Mouse (Mus musculus) heart, embryonic 11.5 days (tissue): Measurements from ENCODE around the gene Atp13a4. TPM values are rescaled to one million over a fixed set of nuclear protein-coding genes. Genes with fewer than 3 reads are reported as not detected.

Experiments used
- ATAC-seq: fragments of 200-750 bp; cut with Nextera tagmentation; replicated peaks from 2 replicates; pipeline ENCODE4 v1.8.0; 2017; ENCODE audit warnings: moderate library complexity; ENCODE audit not compliant: insufficient number of reproducible peaks, low FRiP score, low TSS enrichment
- H3K27ac ChIP-seq: fragments of 300-500 bp; sonication (generic); 2 replicates; pipeline ENCODE4 v1.5.1; 2014; ENCODE audit warnings: mild to moderate bottlenecking, low read depth, low read length
- H3K27me3 ChIP-seq: fragments of 300-500 bp; sonication (generic); 2 replicates; pipeline ENCODE4 v1.6.1; 2014; ENCODE audit warnings: mild to moderate bottlenecking, low read length, mixed read lengths; ENCODE audit not compliant: control insufficient read depth, insufficient read depth
- H3K36me3 ChIP-seq: fragments of 300-500 bp; sonication (generic); 2 replicates; pipeline ENCODE4 v1.6.1; 2014; ENCODE audit warnings: mild to moderate bottlenecking, low read length, moderate library complexity, mixed read lengths; ENCODE audit not compliant: control insufficient read depth, insufficient read depth
- H3K4me1 ChIP-seq: fragments of 300-500 bp; sonication (generic); 2 replicates; pipeline ENCODE4 v1.6.1; 2014; ENCODE audit warnings: low read length; ENCODE audit not compliant: control insufficient read depth, insufficient read depth
- H3K4me2 ChIP-seq: fragments of 300-500 bp; sonication (generic); 2 replicates; pipeline ENCODE4 v1.6.1; 2014; ENCODE audit warnings: mild to moderate bottlenecking, moderate library complexity
- H3K4me3 ChIP-seq: fragments of 300-500 bp; sonication (generic); 2 replicates; pipeline ENCODE4 v1.5.1; 2014; ENCODE audit warnings: low read depth, low read length
- H3K9ac ChIP-seq: fragments of 300-500 bp; sonication (generic); 2 replicates; pipeline ENCODE4 v1.6.1; 2014; ENCODE audit warnings: mild to moderate bottlenecking, low read depth, low read length, moderate library complexity
- H3K9me3 ChIP-seq: fragments of 300-500 bp; sonication (generic); replicated peaks from 2 replicates; pipeline ENCODE4 v1.6.1; 2016; ENCODE audit warnings: low read length; ENCODE audit not compliant: control insufficient read depth
- WGBS: fragments of 180-500 bp; shearing (Covaris S2); extraction: QIAGEN DNeasy Blood & Tissue Kit; methylation state at CpG from one replicate; pipeline ENCODE4 v1.1.7; 2014; ENCODE audit not compliant: insufficient replicate concordance; 5-methylcytosine and 5-hydroxymethylcytosine counted together
- polyA plus RNA-seq: library from polyadenylated mRNA; unstranded; fragments of >200 nt; fragmentation: Nextera tagmentation; extraction: Ambion mirVana; gene quantifications from 2 replicates; pipeline ENCODE4 v1.2.1, GENCODE M21; 2014

Gene Atp13a4
- polyA plus RNA-seq, result 0.34 TPM in 1 of 2 replicates, not detected in the other

- Histone ChIP-seq H3K4me3 (no peak within 1 kb of the TSS), H3K9ac (no peak within 1 kb of the TSS), H3K4me1 (no peaks in the 10 kb centered on the region), H3K4me2 (no peak within 1 kb of the TSS), H3K9me3 (no peaks in the 10 kb centered on the region), H3K36me3 (no peaks in the 10 kb centered on the region), H3K27me3 (no peaks in the 10 kb centered on the region), H3K27ac (no peak within 1 kb of the TSS)
- 80% methylated on average over 11 of the region's 11 CpGs for WGBS
- no peak for ATAC-seq
Observed at GRCm38 (mm10) chr16:29544829-29545228, at the start of gene Atp13a4. Gene Atp13a4 (minus strand): TSS chr16:29544864.

GRCm38 (mm10) chr16:29592171-29592570, 47.5 kb upstream of the Atp13a4 start:
- Histone ChIP-seq H3K36me3 (peaks cover 18% of the 10 kb centered on the region), H3K4me3 (no peak overlapping the region)
- WGBS, result 79% methylated on average over 7 of the region's 7 CpGs

GRCm38 (mm10) chr16:29579787-29580176, 35.1 kb upstream of the Atp13a4 start:
- 0 out of 2 replicates have a peak overlapping the region, but pooled peaks have one; percentile 37 for H3K27ac ChIP-seq
- H3K4me1 ChIP-seq, result peaks cover 5% of the 10 kb centered on the region
- peak overlapping the region; percentile 96 for H3K9ac ChIP-seq
- H3K27me3 ChIP-seq, result no peaks in the 10 kb centered on the region
- H3K36me3 ChIP-seq, result no peaks in the 10 kb centered on the region
- 9% methylated on average over 12 of the region's 12 CpGs for WGBS
- peak overlapping the region; percentile 81 for H3K4me2 ChIP-seq
- H3K4me3 ChIP-seq, result peak overlapping the region; percentile 96
- peak; percentile 19; the same call in 1 of the 2 replicates for ATAC-seq
- no peaks in the 10 kb centered on the region for H3K9me3 ChIP-seq

More at GRCm38 (mm10) chr16:29592171-29592570, 47.5 kb upstream of the Atp13a4 start:
- Histone ChIP-seq H3K9ac (no peak overlapping the region), H3K4me1 (no peaks in the 10 kb centered on the region), H3K4me2 (no peak overlapping the region), H3K9me3 (no peaks in the 10 kb centered on the region), H3K27ac (no peak overlapping the region), H3K27me3 (no peaks in the 10 kb centered on the region)
- no peak for ATAC-seq

DNA sequence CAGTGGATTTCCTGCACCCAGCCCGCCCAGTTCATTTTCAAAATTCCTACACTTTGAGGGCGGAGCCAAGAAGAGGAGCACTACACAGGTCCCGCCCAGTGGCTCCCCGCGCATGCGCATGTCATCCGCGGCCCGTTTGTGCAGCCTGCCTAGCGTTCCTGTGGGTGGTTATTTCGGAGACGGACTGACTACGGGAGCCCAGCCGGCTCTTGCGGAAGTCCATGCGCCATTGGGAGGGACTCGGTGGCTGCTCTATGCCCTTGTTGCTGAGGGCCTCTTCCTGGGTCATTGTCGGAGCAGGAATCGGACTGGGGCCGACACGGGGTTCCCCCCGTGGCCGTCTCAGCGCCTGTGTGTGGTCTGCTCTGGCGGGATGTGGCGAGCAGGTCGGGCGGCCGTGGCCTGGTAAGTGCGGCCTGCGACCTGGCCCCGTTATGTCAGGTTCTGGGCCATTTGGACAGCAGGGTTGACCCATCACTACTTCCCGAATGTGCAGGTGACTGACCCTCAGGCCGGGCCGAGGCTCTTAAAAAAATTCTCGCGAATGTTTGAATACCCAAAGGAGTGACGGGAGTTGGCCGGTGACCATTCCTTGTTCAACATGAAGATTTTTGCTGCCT, 34.6 kb upstream of the Atp13a4 start, which contains the start of gene Opa1:
Opa1 (plus strand) TSS at position 168 of the 620 bp plus-strand sequence.
- ATAC-seq, result peak; percentile 97
- WGBS, result under 1% methylated on average over 39 of the region's 39 CpGs
- H3K27me3 ChIP-seq, result no peaks in the 10 kb centered on the region
- H3K4me1 ChIP-seq, result peaks cover 5% of the 10 kb centered on the region
- H3K4me3 ChIP-seq, result peak within 1 kb of the TSS; percentile 96
- no peaks in the 10 kb centered on the region for H3K36me3 ChIP-seq
- H3K27ac ChIP-seq, result 0 out of 2 replicates have a peak within 1 kb of the TSS, but pooled peaks have one; percentile 37
- peak within 1 kb of the TSS; percentile 96 for H3K9ac ChIP-seq
- H3K9me3 ChIP-seq, result no peaks in the 10 kb centered on the region
- peak within 1 kb of the TSS; percentile 81 for H3K4me2 ChIP-seq

GRCm38 (mm10) chr16:29575620-29576019, 31.0 kb upstream of the Atp13a4 start:
- WGBS, result 10% methylated on average over 5 of the region's 5 CpGs

DNA sequence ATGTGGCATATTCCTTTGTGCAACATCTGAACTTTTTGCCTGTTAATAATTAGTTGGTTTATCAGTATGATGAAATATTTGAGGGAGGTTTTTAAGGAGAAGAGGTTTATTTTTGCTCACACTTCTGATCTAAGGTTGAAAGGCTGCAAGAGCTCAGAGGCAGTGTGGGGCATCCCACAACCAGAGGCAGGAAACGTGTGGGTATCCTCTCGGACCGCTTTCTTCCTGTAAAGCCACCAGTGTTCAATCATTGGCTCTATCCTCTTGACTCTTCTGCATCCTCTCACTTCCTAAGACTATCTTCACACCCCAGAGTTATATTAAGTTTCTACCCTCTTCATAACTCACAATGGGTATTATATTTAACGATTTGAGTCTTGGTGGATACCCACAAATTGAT, 29.3 kb upstream of the Atp13a4 start:
- Histone ChIP-seq H3K27me3 (no peaks in the 10 kb centered on the region), H3K27ac (no peak overlapping the region), H3K9ac (no peak overlapping the region), H3K4me2 (no peak overlapping the region), H3K36me3 (no peaks in the 10 kb centered on the region), H3K9me3 (no peaks in the 10 kb centered on the region), H3K4me3 (no peak overlapping the region), H3K4me1 (no peaks in the 10 kb centered on the region)
- no peak for ATAC-seq
- WGBS, result 59% methylated on average over 4 of the region's 4 CpGs

More at GRCm38 (mm10) chr16:29575620-29576019, 31.0 kb upstream of the Atp13a4 start:
- ATAC-seq, result no peak
- Histone ChIP-seq H3K27ac (no peak overlapping the region), H3K4me3 (no peak overlapping the region), H3K4me2 (no peak overlapping the region), H3K27me3 (no peaks in the 10 kb centered on the region), H3K9ac (no peak overlapping the region), H3K36me3 (no peaks in the 10 kb centered on the region), H3K9me3 (no peaks in the 10 kb centered on the region), H3K4me1 (peaks cover 5% of the 10 kb centered on the region)

GRCm38 (mm10) chr16:29560869-29561268, 16.2 kb upstream of the Atp13a4 start:
- Histone ChIP-seq H3K36me3 (no peaks in the 10 kb centered on the region), H3K4me2 (peak overlapping the region; percentile 58), H3K9ac (no peak overlapping the region), H3K27me3 (no peaks in the 10 kb centered on the region), H3K27ac (no peak overlapping the region), H3K4me3 (no peak overlapping the region), H3K9me3 (no peaks in the 10 kb centered on the region), H3K4me1 (no peaks in the 10 kb centered on the region)
- no peak for ATAC-seq
- 6% methylated on average over 7 of the region's 7 CpGs for WGBS

- no peak for ATAC-seq
- H3K4me2 ChIP-seq, result peak overlapping the region; percentile 58
- WGBS, result 26% methylated on average over 10 of the region's 10 CpGs
- H3K27me3 ChIP-seq, result no peaks in the 10 kb centered on the region
- no peak overlapping the region for H3K4me3 ChIP-seq
- H3K9ac ChIP-seq, result no peak overlapping the region
- H3K27ac ChIP-seq, result no peak overlapping the region
- H3K36me3 ChIP-seq, result no peaks in the 10 kb centered on the region
- no peaks in the 10 kb centered on the region for H3K9me3 ChIP-seq
- H3K4me1 ChIP-seq, result no peaks in the 10 kb centered on the region
Observed at GRCm38 (mm10) chr16:29560454-29560853, 15.8 kb upstream of the Atp13a4 start.

DNA sequence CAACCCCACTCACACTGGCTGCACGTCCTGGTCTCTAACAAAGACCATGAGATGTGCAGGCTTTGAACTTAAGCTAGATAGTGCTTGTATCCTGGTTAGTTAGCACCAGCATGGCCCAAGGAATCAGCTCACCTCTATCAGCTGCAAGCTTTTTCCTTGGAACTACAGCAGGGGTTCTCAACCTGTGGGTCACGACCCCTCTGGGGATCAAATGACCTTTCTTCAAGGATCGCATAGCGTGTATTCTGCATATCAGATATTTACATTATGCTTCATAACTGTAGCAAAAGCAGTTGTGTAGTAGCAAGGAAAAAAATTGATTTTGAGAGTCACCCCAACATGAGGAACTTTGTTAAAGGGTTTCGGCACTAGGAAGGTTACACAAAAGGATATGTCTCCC, 15.0 kb upstream of the Atp13a4 start:
- H3K27ac ChIP-seq, result no peak overlapping the region
- H3K36me3 ChIP-seq, result no peaks in the 10 kb centered on the region
- no peak overlapping the region for H3K4me3 ChIP-seq
- H3K9me3 ChIP-seq, result no peaks in the 10 kb centered on the region
- no peak overlapping the region for H3K9ac ChIP-seq
- H3K4me2 ChIP-seq, result no peak overlapping the region
- 81% methylated on average over 5 of the region's 5 CpGs for WGBS
- no peaks in the 10 kb centered on the region for H3K27me3 ChIP-seq
- ATAC-seq, result no peak
- H3K4me1 ChIP-seq, result no peaks in the 10 kb centered on the region
